Mouse (Mus musculus): ENCODE results near the gene Bcl2l12. TPM values are rescaled to one million over a fixed set of nuclear protein-coding genes. Genes with fewer than 3 reads are reported as not detected.

The Bcl2l12 gene
- polyA plus RNA-seq, 1 experiment, result 9.1 TPM

GRCm38 (mm10) chr7:45012011-45012410, 13.5 kb upstream of the Bcl2l12 start:
- Histone ChIP-seq H3K4me3 (ENCODE audit: insufficient read depth, low read depth, low read length) (no peak overlapping the region), H3K4me1 (ENCODE audit: control insufficient read depth, insufficient read depth, insufficient read length, low read length) (peaks cover 6% of the 10 kb centered on the region; the same call in 1 of the 2 replicates), H3K27ac (replicated peaks; ENCODE audit: low read depth, low read length) (no peak overlapping the region)

GRCm38 (mm10) chr7:45008411-45008810, 9.9 kb upstream of the Bcl2l12 start:
- Histone ChIP-seq H3K27ac (replicated peaks; ENCODE audit: low read depth, low read length) (no peak overlapping the region), H3K4me1 (ENCODE audit: control insufficient read depth, insufficient read depth, insufficient read length, low read length) (peaks cover 1% of the 10 kb centered on the region; the same call in 1 of the 2 replicates)

GRCm38 (mm10) chr7:45007846-45008245, 9.3 kb upstream of the Bcl2l12 start:
- Histone ChIP-seq H3K27ac (replicated peaks; ENCODE audit: low read depth, low read length) (no peak overlapping the region), H3K4me3 (ENCODE audit: insufficient read depth, low read depth, low read length) (no peak overlapping the region), H3K4me1 (ENCODE audit: control insufficient read depth, insufficient read depth, insufficient read length, low read length) (no peaks in the 10 kb centered on the region; the same call in 1 of the 2 replicates)

More at GRCm38 (mm10) chr7:45008411-45008810, 9.9 kb upstream of the Bcl2l12 start:
- no peak overlapping the region for H3K4me3 ChIP-seq (ENCODE audit: insufficient read depth, low read depth, low read length)

- H3K4me3 ChIP-seq (ENCODE audit: insufficient read depth, low read depth, low read length), result no peak overlapping the region
- H3K27ac ChIP-seq (replicated peaks; ENCODE audit: low read depth, low read length), result no peak overlapping the region
- H3K4me1 ChIP-seq (ENCODE audit: control insufficient read depth, insufficient read depth, insufficient read length, low read length), result no peaks in the 10 kb centered on the region
These were observed 8.6 kb upstream of the Bcl2l12 start for GRCm38 (mm10) chr7:45007141-45007540.

- Histone ChIP-seq H3K4me3 (ENCODE audit: insufficient read depth, low read depth, low read length) (no peak overlapping the region), H3K4me1 (ENCODE audit: control insufficient read depth, insufficient read depth, insufficient read length, low read length) (no peaks in the 10 kb centered on the region), H3K27ac (replicated peaks; ENCODE audit: low read depth, low read length) (no peak overlapping the region)
These were observed 8.0 kb upstream of the Bcl2l12 start for GRCm38 (mm10) chr7:45006503-45006902.

GRCm38 (mm10) chr7:45005321-45005992, 6.9 kb upstream of the Bcl2l12 start:
- no peak overlapping the region for H3K4me3 ChIP-seq (ENCODE audit: insufficient read depth, low read depth, low read length)
- H3K27ac ChIP-seq (replicated peaks; ENCODE audit: low read depth, low read length), result no peak overlapping the region
- H3K4me1 ChIP-seq (ENCODE audit: control insufficient read depth, insufficient read depth, insufficient read length, low read length), result no peaks in the 10 kb centered on the region

GRCm38 (mm10) chr7:45004546-45004945, 6.0 kb upstream of the Bcl2l12 start:
- Histone ChIP-seq H3K27ac (replicated peaks; ENCODE audit: low read depth, low read length) (no peak overlapping the region), H3K4me1 (ENCODE audit: control insufficient read depth, insufficient read depth, insufficient read length, low read length) (peaks cover under 1% of the 10 kb centered on the region; the same call in 1 of the 2 replicates), H3K4me3 (ENCODE audit: insufficient read depth, low read depth, low read length) (no peak overlapping the region)

DNA sequence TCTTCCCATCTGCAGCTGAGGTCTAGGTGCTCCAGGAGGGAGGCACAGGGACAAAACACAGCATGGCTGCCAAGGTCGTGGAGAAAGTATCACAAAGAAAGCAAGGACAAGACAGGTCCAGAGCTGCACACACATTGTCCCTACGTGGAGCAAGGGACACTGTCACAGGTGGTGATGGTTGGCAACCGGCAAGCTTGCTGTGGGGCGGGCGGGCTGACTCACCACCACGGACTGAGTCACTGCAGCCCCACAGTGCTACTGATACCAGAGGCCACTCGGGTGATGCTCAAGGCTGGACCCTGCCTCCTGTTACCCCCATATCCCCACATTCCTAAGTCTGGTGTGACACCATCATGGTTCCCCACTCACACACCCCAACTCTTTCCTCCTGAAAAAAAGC, 3.9 kb upstream of the Bcl2l12 start:
- peaks cover 6% of the 10 kb centered on the region for H3K4me1 ChIP-seq (ENCODE audit: control insufficient read depth, insufficient read depth, insufficient read length, low read length)
- no peak overlapping the region for H3K4me3 ChIP-seq (ENCODE audit: insufficient read depth, low read depth, low read length)
- H3K27ac ChIP-seq (replicated peaks; ENCODE audit: low read depth, low read length), result no peak overlapping the region

DNA sequence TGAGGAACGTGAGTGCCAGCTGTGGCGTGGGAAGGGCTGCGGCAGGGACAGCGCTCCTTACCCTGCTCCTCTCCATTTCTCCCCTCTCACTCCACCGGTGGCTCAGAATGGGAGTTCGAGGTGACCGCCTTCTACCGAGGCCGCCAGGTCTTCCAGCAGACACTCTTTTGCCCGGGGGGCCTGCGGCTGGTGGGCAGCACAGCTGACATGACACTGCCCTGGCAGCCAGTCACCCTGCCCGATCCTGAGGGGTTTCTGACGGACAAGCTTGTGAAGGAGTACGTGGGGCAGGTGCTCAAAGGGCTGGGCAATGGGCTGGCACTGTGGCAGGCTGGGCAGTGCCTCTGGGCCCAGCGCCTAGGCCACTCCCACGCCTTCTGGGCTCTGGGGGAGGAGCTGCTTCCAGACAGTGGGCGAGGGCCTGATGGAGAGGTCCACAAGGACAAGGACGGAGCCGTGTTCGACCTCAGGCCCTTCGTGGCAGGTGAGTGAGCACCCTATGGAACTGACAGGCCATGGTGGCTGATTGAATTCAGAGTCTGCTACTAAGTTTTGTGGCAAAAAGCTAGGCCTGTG, 2.1 kb upstream of the Bcl2l12 start:
- H3K4me3 ChIP-seq (ENCODE audit: insufficient read depth, low read depth, low read length), result no peak overlapping the region
- H3K4me1 ChIP-seq (ENCODE audit: control insufficient read depth, insufficient read depth, insufficient read length, low read length), result peaks cover 10% of the 10 kb centered on the region
- no peak overlapping the region for H3K27ac ChIP-seq (replicated peaks; ENCODE audit: low read depth, low read length)

GRCm38 (mm10) chr7:44999753-45000152, 1.2 kb upstream of the Bcl2l12 start:
- H3K4me3 ChIP-seq (ENCODE audit: insufficient read depth, low read depth, low read length), result peak overlapping the region; percentile 14
- H3K4me1 ChIP-seq (ENCODE audit: control insufficient read depth, insufficient read depth, insufficient read length, low read length), result peaks cover 10% of the 10 kb centered on the region
- H3K27ac ChIP-seq (replicated peaks; ENCODE audit: low read depth, low read length), result peak overlapping the region; percentile 82

DNA sequence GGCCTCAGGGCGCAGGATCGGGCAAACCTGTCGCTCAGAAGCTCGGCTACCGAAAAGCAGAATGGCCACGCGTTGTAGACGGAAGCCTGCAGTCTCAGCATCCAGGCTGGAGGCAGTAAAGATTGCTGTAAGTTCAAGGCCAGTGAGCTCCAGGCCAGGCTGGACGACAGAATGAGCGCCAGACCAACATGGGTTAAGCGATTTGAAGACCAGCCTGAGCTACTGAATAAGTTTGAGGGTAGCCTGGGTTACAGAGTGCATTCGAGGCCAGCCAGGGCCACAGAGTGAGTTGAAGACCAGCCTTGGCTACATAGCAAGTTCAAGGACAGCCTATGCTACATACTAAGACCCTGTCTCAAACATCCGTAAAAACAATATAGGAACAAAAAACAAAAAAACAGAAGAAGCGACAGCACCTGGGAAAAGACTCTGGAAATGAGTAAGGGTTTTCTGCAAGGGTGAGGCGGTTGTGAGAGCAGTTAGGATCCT, 528 bp downstream of the Bcl2l12 start:
- H3K4me3 ChIP-seq (ENCODE audit: insufficient read depth, low read depth, low read length), result peak overlapping the region; percentile 85
- H3K4me1 ChIP-seq (ENCODE audit: control insufficient read depth, insufficient read depth, insufficient read length, low read length), result peaks cover 10% of the 10 kb centered on the region

GRCm38 (mm10) chr7:44997231-44997939, 1.1 kb downstream of the Bcl2l12 start, which contains the start of gene Irf3:
Gene Irf3 (plus strand): TSS chr7:44997648.
- Histone ChIP-seq H3K4me3 (ENCODE audit: insufficient read depth, low read depth, low read length) (peak within 1 kb of the TSS; percentile 92), H3K4me1 (ENCODE audit: control insufficient read depth, insufficient read depth, insufficient read length, low read length) (peaks cover 10% of the 10 kb centered on the region), H3K27ac (replicated peaks; ENCODE audit: low read depth, low read length) (peak within 1 kb of the TSS; percentile 93)

More for the DNA sequence above, 528 bp downstream of the Bcl2l12 start:
- H3K27ac ChIP-seq (replicated peaks; ENCODE audit: low read depth, low read length), result peak overlapping the region; percentile 93

DNA sequence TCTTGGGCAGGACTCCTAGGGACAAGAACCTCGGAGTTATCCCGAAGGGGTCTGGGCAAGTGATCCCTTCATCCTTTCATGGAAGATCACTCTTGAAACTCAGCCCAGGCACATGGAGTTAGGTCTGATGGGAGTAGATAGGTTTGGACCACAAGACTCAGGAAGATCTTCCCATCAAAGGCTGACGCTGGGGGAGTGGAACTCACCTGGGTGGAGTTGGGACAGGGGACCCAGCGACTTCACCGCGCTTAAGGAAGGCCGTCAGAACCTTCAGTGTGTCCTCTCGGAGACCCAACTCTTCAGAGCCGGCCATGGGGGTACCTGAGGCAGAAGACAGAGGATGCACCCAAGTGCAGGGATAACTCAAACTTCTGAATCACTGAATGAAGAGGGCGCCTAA, 1.8 kb downstream of the Bcl2l12 start:
- Histone ChIP-seq H3K27ac (replicated peaks; ENCODE audit: low read depth, low read length) (peak overlapping the region; percentile 44; the same call in 1 of the 2 replicates), H3K4me3 (ENCODE audit: insufficient read depth, low read depth, low read length) (peak overlapping the region; percentile 92), H3K4me1 (ENCODE audit: control insufficient read depth, insufficient read depth, insufficient read length, low read length) (peaks cover 10% of the 10 kb centered on the region)

- Histone ChIP-seq H3K4me1 (ENCODE audit: control insufficient read depth, insufficient read depth, insufficient read length, low read length) (peaks cover 5% of the 10 kb centered on the region; the same call in 1 of the 2 replicates), H3K27ac (replicated peaks; ENCODE audit: low read depth, low read length) (peak overlapping the region; percentile 82), H3K4me3 (ENCODE audit: insufficient read depth, low read depth, low read length) (peak overlapping the region; percentile 74)
These were observed 11.4 kb downstream of the Bcl2l12 start for GRCm38 (mm10) chr7:44986879-44987718.

Data from brown adipose tissue, adult 24 weeks (tissue).